ENCODE assay signal across 24 mouse cellular contexts in the genomic region with DNA sequence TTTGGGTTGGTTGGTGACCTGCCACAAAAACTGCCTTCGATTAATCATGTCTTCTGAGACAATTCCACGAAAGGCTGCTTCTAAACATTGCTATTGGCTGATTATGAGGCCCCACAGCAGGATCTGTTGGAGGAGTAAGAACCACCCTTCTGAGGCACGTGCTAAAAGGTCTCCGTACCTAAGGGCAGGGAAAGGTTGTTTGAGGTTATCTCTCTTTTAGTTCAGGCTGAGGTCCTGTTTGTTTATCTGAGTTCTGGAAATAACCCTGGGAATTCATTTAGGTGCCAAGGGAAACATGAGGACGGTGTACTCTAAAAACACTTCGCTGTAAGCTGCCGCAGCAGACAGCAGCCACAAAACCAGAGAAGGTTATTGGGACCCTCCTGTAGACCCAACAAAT. TPM values are rescaled to one million over a fixed set of nuclear protein-coding genes. Genes with fewer than 3 reads are reported as not detected.
A peak's percentile ranks its signal among the peaks of the same experiment; 100 is the strongest.
DNase-seq lines count a peak whose midpoint lies in the region; ATAC-seq and TF ChIP-seq lines count a peak whose summit lies in the region.
"Had no signal": no experiment of that assay in that cellular context is flagged by ENCODE, and none has a peak within 500 bp of the region (broad histone marks: within the 10 kb centered on the region; RNA-seq: fewer than 3 reads in every experiment).

No protein-coding gene starts in this region.

- no peak overlapping the region for H3K9ac ChIP-seq in midbrain, embryonic 11.5 days (ENCODE audit: low read length)
- no peak overlapping the region for H3K9ac ChIP-seq in midbrain, postnatal 0 days (replicated peaks; ENCODE audit: low read length, poor library complexity, severe bottlenecking)
- H3K9ac ChIP-seq in intestine, embryonic 16.5 days (ENCODE audit: low read depth, low read length), result no peak overlapping the region
- H3K9ac ChIP-seq: embryonic facial prominence, embryonic 12.5 days; forebrain, postnatal 0 days; intestine, embryonic 15.5 days; limb, embryonic 13.5 days; liver, embryonic 15.5 days had no signal

- H3K4me3 ChIP-seq in heart, embryonic 10.5 days, result no peak overlapping the region
- H3K4me3 ChIP-seq in midbrain, embryonic 11.5 days (ENCODE audit: low read depth, low read length), result no peak overlapping the region
- no peak overlapping the region for H3K4me3 ChIP-seq in midbrain, postnatal 0 days (ENCODE audit: low read depth, low read length)
- H3K4me3 ChIP-seq in intestine, embryonic 16.5 days (ENCODE audit: low read length), result no peak overlapping the region
- H3K4me3 ChIP-seq: embryonic facial prominence, embryonic 12.5 days; intestine, embryonic 15.5 days; layer of hippocampus, adult 2 months; limb, embryonic 13.5 days; liver, embryonic 15.5 days; midbrain, embryonic 10.5 days had no signal

- H3K4me2 ChIP-seq in midbrain, embryonic 11.5 days, result no peak overlapping the region
- H3K4me2 ChIP-seq in midbrain, postnatal 0 days (ENCODE audit: low read depth, low read length, poor library complexity, severe bottlenecking), result no peak overlapping the region
- H3K4me2 ChIP-seq in intestine, embryonic 16.5 days (ENCODE audit: low read depth, low read length), result no peak overlapping the region
- H3K4me2 ChIP-seq: embryonic facial prominence, embryonic 12.5 days; intestine, embryonic 15.5 days; limb, embryonic 13.5 days; liver, embryonic 15.5 days had no signal

- no peaks in the 10 kb centered on the region for H3K36me3 ChIP-seq in heart, embryonic 10.5 days
- no peaks in the 10 kb centered on the region for H3K36me3 ChIP-seq in midbrain, embryonic 11.5 days (ENCODE audit: control insufficient read depth, insufficient read depth, low read length)
- no peaks in the 10 kb centered on the region for H3K36me3 ChIP-seq in midbrain, postnatal 0 days (ENCODE audit: insufficient read depth, low read length)
- no peaks in the 10 kb centered on the region for H3K36me3 ChIP-seq in intestine, embryonic 16.5 days (ENCODE audit: control insufficient read depth, insufficient read depth, low read length)
- H3K36me3 ChIP-seq: embryonic facial prominence, embryonic 12.5 days; intestine, embryonic 15.5 days; limb, embryonic 13.5 days; liver, embryonic 15.5 days; midbrain, embryonic 10.5 days had no signal

- intact Hi-C loops in heart, postnatal 10 days (cut with DNase I), result loop anchor here (2.0 kb wide), 1 partner anchor 63 kb away; no protein-coding TSS in a partner anchor

- H3K4me1 ChIP-seq in heart, embryonic 10.5 days, result peaks cover 3% of the 10 kb centered on the region; the same call in 1 of the 2 replicates
- no peaks in the 10 kb centered on the region for H3K4me1 ChIP-seq in midbrain, embryonic 11.5 days (ENCODE audit: control insufficient read depth, insufficient read depth, low read length)
- no peaks in the 10 kb centered on the region for H3K4me1 ChIP-seq in midbrain, postnatal 0 days (ENCODE audit: insufficient read depth, low read length)
- no peaks in the 10 kb centered on the region for H3K4me1 ChIP-seq in intestine, embryonic 16.5 days (ENCODE audit: control insufficient read depth, insufficient read depth, low read length)
- H3K4me1 ChIP-seq: embryonic facial prominence, embryonic 12.5 days; intestine, embryonic 15.5 days; limb, embryonic 13.5 days; midbrain, embryonic 10.5 days had no signal

- DNase-seq in heart, adult 18-20 months, result peak; percentile 57 to 72
- no peak for DNase-seq in heart, embryonic 10.5 days (ENCODE audit: low spot score)
- DNase-seq in midbrain, embryonic 11.5 days (ENCODE audit: low spot score, missing footprints), result peak; percentile 67
- DNase-seq in midbrain, postnatal 0 days (ENCODE audit: low spot score), result no peak
- peak; percentile 54 to 61 for DNase-seq in heart, postnatal 10 days
- DNase-seq in ovary, adult 18-20 months (ENCODE audit: low spot score), result no peak
- DNase-seq: adrenal gland, adult 2 months; cerebellum, adult 18-20 months; cerebellum, postnatal 25 days; forebrain, postnatal 0 days; kidney, adult 9 months; kidney, postnatal 25 days; layer of hippocampus, postnatal 36 days; thymus, adult 2 months; thymus, postnatal 4 days had no signal

- no peak for ATAC-seq in midbrain, embryonic 11.5 days (ENCODE audit: low FRiP score)
- ATAC-seq in midbrain, postnatal 0 days (ENCODE audit: low FRiP score), result no peak
- no peak for ATAC-seq in intestine, embryonic 16.5 days
- ATAC-seq: forebrain, postnatal 0 days; hindbrain, embryonic 16.5 days; intestine, embryonic 15.5 days had no signal

- no peak overlapping the region for H3K27ac ChIP-seq in heart, embryonic 10.5 days
- no peak overlapping the region for H3K27ac ChIP-seq in midbrain, embryonic 11.5 days (ENCODE audit: low read depth, low read length)
- no peak overlapping the region for H3K27ac ChIP-seq in midbrain, postnatal 0 days (ENCODE audit: low read depth, low read length)
- no peak overlapping the region for H3K27ac ChIP-seq in intestine, embryonic 16.5 days (ENCODE audit: low read length)
- H3K27ac ChIP-seq: embryonic facial prominence, embryonic 12.5 days; intestine, embryonic 15.5 days; limb, embryonic 13.5 days; liver, embryonic 15.5 days; midbrain, embryonic 10.5 days; stomach, postnatal 0 days had no signal

- WGBS in heart, embryonic 10.5 days, result 44% methylated on average over 7 of the region's 7 CpGs
- WGBS in midbrain, embryonic 11.5 days, result 90% methylated on average over 7 of the region's 7 CpGs
- WGBS in midbrain, postnatal 0 days, result 80% methylated on average over 7 of the region's 7 CpGs
- WGBS in intestine, embryonic 16.5 days, result 62% methylated on average over 7 of the region's 7 CpGs

- H3K9me3 ChIP-seq in heart, embryonic 10.5 days, result no peaks in the 10 kb centered on the region
- H3K9me3 ChIP-seq in midbrain, embryonic 11.5 days (ENCODE audit: control insufficient read depth, low read length), result no peaks in the 10 kb centered on the region
- H3K9me3 ChIP-seq in midbrain, postnatal 0 days (ENCODE audit: low read length), result no peaks in the 10 kb centered on the region
- no peaks in the 10 kb centered on the region for H3K9me3 ChIP-seq in intestine, embryonic 16.5 days (ENCODE audit: control insufficient read depth, low read length)
- H3K9me3 ChIP-seq: embryonic facial prominence, embryonic 12.5 days; intestine, embryonic 15.5 days; limb, embryonic 13.5 days; liver, embryonic 15.5 days; midbrain, embryonic 10.5 days had no signal

- H3K27me3 ChIP-seq in heart, embryonic 10.5 days (ENCODE audit: insufficient read depth, poor library complexity, severe bottlenecking), result no peaks in the 10 kb centered on the region
- no peaks in the 10 kb centered on the region for H3K27me3 ChIP-seq in midbrain, embryonic 11.5 days (ENCODE audit: control insufficient read depth, insufficient read depth, low read length)
- no peaks in the 10 kb centered on the region for H3K27me3 ChIP-seq in midbrain, postnatal 0 days (ENCODE audit: insufficient read depth, low read length)
- no peaks in the 10 kb centered on the region for H3K27me3 ChIP-seq in intestine, embryonic 16.5 days (replicated peaks; ENCODE audit: control insufficient read depth, insufficient read depth, low read length)
- H3K27me3 ChIP-seq: embryonic facial prominence, embryonic 12.5 days; intestine, embryonic 15.5 days; limb, embryonic 13.5 days; liver, embryonic 15.5 days had no signal

- TF ChIP-seq CTCF in midbrain, postnatal 0 days (IDR thresholded peaks at IDR 0.05), result no peak

RNA-seq across cellular contexts. Expression of gene Shld1, which starts 47.4 kb away (rescaled TPM):
- total RNA-seq in heart, adult 18-20 months (2021), result 10 to 100 TPM; 36.7 to 57.1 TPM
- polyA plus RNA-seq in heart, embryonic 10.5 days (2016; fragmentation: Nextera tagmentation; extraction: Ambion mirVana), result 14.2 and 15.9 TPM in 2 replicates
- 17.9 and 20.5 TPM in 2 replicates for polyA plus RNA-seq in midbrain, embryonic 11.5 days (2014; fragmentation: Nextera tagmentation; extraction: Ambion mirVana)
- 16.0 and 17.1 TPM in 2 replicates for total RNA-seq in midbrain, postnatal 0 days (2014; rRNA removed)
- polyA plus RNA-seq in midbrain, postnatal 0 days (2015; fragmentation: Nextera tagmentation; extraction: Ambion mirVana), result 15.7 and 17.1 TPM in 2 replicates
- total RNA-seq in heart, postnatal 10 days (2021), result 10 to 100 TPM in 1 of 2 experiments, 1 to 10 TPM in 1; 8.7 to 18.3 TPM
- 13.7 and 15.2 TPM in 2 replicates for polyA plus RNA-seq in intestine, embryonic 16.5 days (2015; fragmentation: Nextera tagmentation; extraction: Ambion mirVana)

RNA-seq across cellular contexts. Expression of gene Gpcpd1, which starts 51.8 kb away (rescaled TPM):
- 100 to 1,000 TPM; 151 to 198 TPM for total RNA-seq in heart, adult 18-20 months (2021)
- polyA plus RNA-seq in heart, embryonic 10.5 days (2016; fragmentation: Nextera tagmentation; extraction: Ambion mirVana), result 28.0 and 32.6 TPM in 2 replicates
- 41.7 and 50.4 TPM in 2 replicates for polyA plus RNA-seq in midbrain, embryonic 11.5 days (2014; fragmentation: Nextera tagmentation; extraction: Ambion mirVana)
- 55.7 and 78.6 TPM in 2 replicates for total RNA-seq in midbrain, postnatal 0 days (2014; rRNA removed)
- 82.9 and 84.0 TPM in 2 replicates for polyA plus RNA-seq in midbrain, postnatal 0 days (2015; fragmentation: Nextera tagmentation; extraction: Ambion mirVana)
- total RNA-seq in heart, postnatal 10 days (2021), result 100 to 1,000 TPM; 118 to 190 TPM
- polyA plus RNA-seq in intestine, embryonic 16.5 days (2015; fragmentation: Nextera tagmentation; extraction: Ambion mirVana), result 17.4 and 20.0 TPM in 2 replicates

Comparison
In these comparisons a context has a peak if more than half of its experiments do, and no peak if none do; other contexts are left out.
1. DNase-seq: peak in heart, adult 18-20 months (2 of 2), midbrain, embryonic 11.5 days (single experiment) and heart, postnatal 10 days (2 of 2); none in heart, embryonic 10.5 days (single experiment), midbrain, postnatal 0 days (single experiment) and ovary, adult 18-20 months (single experiment).